ENCODE assay signal across 8 mouse cellular contexts in the genomic region with DNA sequence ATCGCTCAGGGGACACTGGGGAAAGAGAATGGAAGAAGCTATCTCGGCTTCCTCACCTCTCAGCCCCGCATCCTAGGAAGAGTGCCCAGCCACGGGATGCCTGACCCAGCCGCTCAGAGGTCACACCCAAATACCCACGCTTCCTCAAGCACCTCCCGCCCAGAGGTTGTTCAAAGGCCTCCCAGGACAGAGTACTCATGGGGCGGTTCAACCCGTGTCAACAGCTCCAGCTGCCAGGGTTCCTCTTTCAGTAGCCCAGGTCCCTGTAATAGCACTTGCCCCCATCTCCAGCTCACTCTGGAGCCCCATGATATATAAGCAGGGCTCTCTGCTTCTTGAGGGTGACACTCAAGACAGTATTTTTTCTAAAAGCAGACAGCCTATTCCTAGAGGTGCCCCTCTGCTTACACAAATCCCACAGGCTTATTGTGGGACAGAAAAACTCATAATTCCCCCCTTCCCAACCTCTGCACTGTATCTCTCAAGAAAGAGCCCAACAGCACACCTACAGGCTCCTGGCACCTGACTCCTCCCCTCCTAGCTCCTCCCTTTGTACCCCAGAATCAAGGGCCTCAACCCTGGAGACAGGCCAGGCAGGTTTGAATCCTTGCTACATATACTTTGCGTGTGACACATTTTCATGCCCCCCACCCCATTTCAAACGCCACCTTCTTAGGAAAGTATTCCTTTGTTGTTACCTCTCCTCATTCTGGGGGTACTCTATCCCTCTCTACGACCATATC. TPM values are rescaled to one million over a fixed set of nuclear protein-coding genes. Genes with fewer than 3 reads are reported as not detected.
DNase-seq lines count a peak whose midpoint lies in the region; ATAC-seq and TF ChIP-seq lines count a peak whose summit lies in the region.

No protein-coding gene starts in this region.

- no peak for TF ChIP-seq CTCF in midbrain, postnatal 0 days (IDR thresholded peaks at IDR 0.05)

- ATAC-seq in heart, embryonic 15.5 days (replicated peaks; ENCODE audit: insufficient number of reproducible peaks, insufficient read depth, low FRiP score, low read depth) = no peak
- ATAC-seq in forebrain, embryonic 14.5 days = no peak
- ATAC-seq in midbrain, postnatal 0 days (ENCODE audit: low FRiP score) = no peak

- no peak overlapping the region for H3K9ac ChIP-seq in heart, embryonic 15.5 days
- H3K9ac ChIP-seq in forebrain, embryonic 14.5 days (ENCODE audit: low read length) = no peak overlapping the region
- H3K9ac ChIP-seq in midbrain, postnatal 0 days (replicated peaks; ENCODE audit: low read length, poor library complexity, severe bottlenecking) = 0 out of 2 replicates have a peak overlapping the region, but pooled peaks have one; percentile 8

- H3K27me3 ChIP-seq in heart, embryonic 15.5 days = no peaks in the 10 kb centered on the region
- no peaks in the 10 kb centered on the region for H3K27me3 ChIP-seq in forebrain, embryonic 14.5 days (replicated peaks; ENCODE audit: control insufficient read depth, insufficient read depth, low read length)
- no peaks in the 10 kb centered on the region for H3K27me3 ChIP-seq in midbrain, postnatal 0 days (ENCODE audit: insufficient read depth, low read length)

- peak overlapping the region; percentile 95; the same call in 1 of the 2 replicates for H3K4me2 ChIP-seq in heart, embryonic 15.5 days
- peak overlapping the region; percentile 97; the same call in 1 of the 2 replicates for H3K4me2 ChIP-seq in forebrain, embryonic 14.5 days (ENCODE audit: low read length)
- no peak overlapping the region; the same call in 1 of the 2 replicates for H3K4me2 ChIP-seq in midbrain, postnatal 0 days (ENCODE audit: low read depth, low read length, poor library complexity, severe bottlenecking)

- WGBS in heart, embryonic 15.5 days = 63% methylated on average over 12 of the region's 12 CpGs
- WGBS in forebrain, embryonic 14.5 days = 70% methylated on average over 12 of the region's 12 CpGs
- 75% methylated on average over 12 of the region's 12 CpGs for WGBS in midbrain, postnatal 0 days

- no peak overlapping the region for H3K27ac ChIP-seq in heart, embryonic 15.5 days
- H3K27ac ChIP-seq in forebrain, embryonic 14.5 days (ENCODE audit: low read depth, low read length) = no peak overlapping the region
- H3K27ac ChIP-seq in midbrain, postnatal 0 days (ENCODE audit: low read depth, low read length) = no peak overlapping the region

- intact Hi-C loops in left cerebral cortex, postnatal 25 days (cut with DNase I) = loop anchor here (2.0 kb wide), 1 partner anchor 29 kb away; no protein-coding TSS in a partner anchor

- H3K36me3 ChIP-seq in heart, embryonic 15.5 days = peaks cover 8% of the 10 kb centered on the region; the same call in 1 of the 2 replicates
- H3K36me3 ChIP-seq in forebrain, embryonic 14.5 days (ENCODE audit: control insufficient read depth, insufficient read depth, low read length) = peaks cover 11% of the 10 kb centered on the region
- peaks cover 6% of the 10 kb centered on the region for H3K36me3 ChIP-seq in midbrain, postnatal 0 days (ENCODE audit: insufficient read depth, low read length)

- H3K4me1 ChIP-seq in heart, embryonic 15.5 days (replicated peaks) = peaks cover 29% of the 10 kb centered on the region
- peaks cover 22% of the 10 kb centered on the region for H3K4me1 ChIP-seq in forebrain, embryonic 14.5 days (ENCODE audit: control insufficient read depth, insufficient read depth, low read length)
- peaks cover 10% of the 10 kb centered on the region for H3K4me1 ChIP-seq in midbrain, postnatal 0 days (ENCODE audit: insufficient read depth, low read length)

- no peaks in the 10 kb centered on the region for H3K9me3 ChIP-seq in heart, embryonic 15.5 days (replicated peaks)
- H3K9me3 ChIP-seq in forebrain, embryonic 14.5 days (replicated peaks; ENCODE audit: control insufficient read depth, low read length) = no peaks in the 10 kb centered on the region
- no peaks in the 10 kb centered on the region for H3K9me3 ChIP-seq in midbrain, postnatal 0 days (ENCODE audit: low read length)

- no peak for DNase-seq in heart, postnatal 4 days
- DNase-seq in forebrain, embryonic 14.5 days (ENCODE audit: low spot score) = no peak
- DNase-seq in liver = peak; percentile 52
- no peak for DNase-seq in midbrain, postnatal 0 days (ENCODE audit: low spot score)
- no peak for DNase-seq in retina, postnatal 1 day
- DNase-seq in frontal cortex, postnatal 36 days (ENCODE audit: low spot score in 2 of 2) = no peak
- DNase-seq in left cerebral cortex, postnatal 25 days (ENCODE audit: low spot score in 2 of 2) = no peak

- peak overlapping the region; percentile 91 for H3K4me3 ChIP-seq in heart, embryonic 15.5 days
- H3K4me3 ChIP-seq in forebrain, embryonic 14.5 days (ENCODE audit: low read depth, low read length) = 0 out of 2 replicates have a peak overlapping the region, but pooled peaks have one; percentile 64
- no peak overlapping the region for H3K4me3 ChIP-seq in midbrain, postnatal 0 days (ENCODE audit: low read depth, low read length)

RNA-seq across cellular contexts. Expression of gene Dedd2, which starts 2.6 kb away (rescaled TPM):
- 6.6 and 9.5 TPM in 2 replicates for polyA plus RNA-seq in heart, embryonic 15.5 days (2015; fragmentation: Nextera tagmentation; extraction: Ambion mirVana)
- total RNA-seq in heart, postnatal 4 days (2021) = 1 to 10 TPM; 7.2 to 9.6 TPM
- 10.8 and 12.5 TPM in 2 replicates for polyA plus RNA-seq in forebrain, embryonic 14.5 days (2014; fragmentation: Nextera tagmentation; extraction: Ambion mirVana)
- 25.9 and 27.8 TPM in 2 replicates for total RNA-seq in midbrain, postnatal 0 days (2014; rRNA removed)
- polyA plus RNA-seq in midbrain, postnatal 0 days (2015; fragmentation: Nextera tagmentation; extraction: Ambion mirVana) = 17.7 and 18.7 TPM in 2 replicates
- 10 to 100 TPM; 24.1 to 25.4 TPM for total RNA-seq in left cerebral cortex, postnatal 25 days (2021)

RNA-seq across cellular contexts. Expression of gene Zfp526, which starts 3.4 kb away (rescaled TPM):
- 1.7 and 2.9 TPM in 2 replicates for polyA plus RNA-seq in heart, embryonic 15.5 days (2015; fragmentation: Nextera tagmentation; extraction: Ambion mirVana)
- 10 to 100 TPM in 1 of 2 experiments, 1 to 10 TPM in 1; 9.9 to 10.2 TPM for total RNA-seq in heart, postnatal 4 days (2021)
- 2.3 and 2.8 TPM in 2 replicates for polyA plus RNA-seq in forebrain, embryonic 14.5 days (2014; fragmentation: Nextera tagmentation; extraction: Ambion mirVana)
- 8.1 and 9.5 TPM in 2 replicates for total RNA-seq in midbrain, postnatal 0 days (2014; rRNA removed)
- 0.94 and 1.0 TPM in 2 replicates for polyA plus RNA-seq in midbrain, postnatal 0 days (2015; fragmentation: Nextera tagmentation; extraction: Ambion mirVana)
- 10 to 100 TPM in 1 of 2 experiments, 1 to 10 TPM in 1; 10.0 to 11.1 TPM for total RNA-seq in left cerebral cortex, postnatal 25 days (2021)

RNA-seq across cellular contexts. Expression of gene Gsk3a, which starts 19.8 kb away (rescaled TPM):
- polyA plus RNA-seq in heart, embryonic 15.5 days (2015; fragmentation: Nextera tagmentation; extraction: Ambion mirVana) = 6.6 and 9.8 TPM in 2 replicates
- total RNA-seq in heart, postnatal 4 days (2021) = 10 to 100 TPM; 68.2 to 70.9 TPM
- polyA plus RNA-seq in forebrain, embryonic 14.5 days (2014; fragmentation: Nextera tagmentation; extraction: Ambion mirVana) = 20.2 and 20.5 TPM in 2 replicates
- total RNA-seq in midbrain, postnatal 0 days (2014; rRNA removed) = 155 and 169 TPM in 2 replicates
- polyA plus RNA-seq in midbrain, postnatal 0 days (2015; fragmentation: Nextera tagmentation; extraction: Ambion mirVana) = 20.3 and 20.6 TPM in 2 replicates
- total RNA-seq in left cerebral cortex, postnatal 25 days (2021) = 100 to 1,000 TPM; 213 to 224 TPM

RNA-seq across cellular contexts. Expression of gene Erf, which starts 32.7 kb away (rescaled TPM):
- 12.1 and 13.2 TPM in 2 replicates for polyA plus RNA-seq in heart, embryonic 15.5 days (2015; fragmentation: Nextera tagmentation; extraction: Ambion mirVana)
- total RNA-seq in heart, postnatal 4 days (2021) = 10 to 100 TPM; 47.5 to 53.2 TPM
- polyA plus RNA-seq in forebrain, embryonic 14.5 days (2014; fragmentation: Nextera tagmentation; extraction: Ambion mirVana) = 7.7 and 8.2 TPM in 2 replicates
- 15.8 TPM in 2 replicates for total RNA-seq in midbrain, postnatal 0 days (2014; rRNA removed)
- polyA plus RNA-seq in midbrain, postnatal 0 days (2015; fragmentation: Nextera tagmentation; extraction: Ambion mirVana) = 2.2 and 3.0 TPM in 2 replicates
- 10 to 100 TPM; 65.1 to 75.6 TPM for total RNA-seq in left cerebral cortex, postnatal 25 days (2021)

RNA-seq across cellular contexts. Expression of gene Pou2f2, which starts 38.3 kb away (rescaled TPM):
- polyA plus RNA-seq in heart, embryonic 15.5 days (2015; fragmentation: Nextera tagmentation; extraction: Ambion mirVana) = 0.49 and 1.9 TPM in 2 replicates
- total RNA-seq in heart, postnatal 4 days (2021) = under 1 TPM; 0.36 to 0.79 TPM
- polyA plus RNA-seq in forebrain, embryonic 14.5 days (2014; fragmentation: Nextera tagmentation; extraction: Ambion mirVana) = 15.5 and 21.1 TPM in 2 replicates
- 7.6 and 9.0 TPM in 2 replicates for total RNA-seq in midbrain, postnatal 0 days (2014; rRNA removed)
- polyA plus RNA-seq in midbrain, postnatal 0 days (2015; fragmentation: Nextera tagmentation; extraction: Ambion mirVana) = 28.9 and 35.9 TPM in 2 replicates
- total RNA-seq in left cerebral cortex, postnatal 25 days (2021) = 10 to 100 TPM; 11.8 to 13.7 TPM
